Mouse (Mus musculus): Measurements from ENCODE around the gene Brk1.

Brk1 gene

GRCm38 (mm10) chr6:113660492-113661352 is 56.1 kb downstream of the Brk1 start:
- no peak for DNase-seq (ENCODE audit: low spot score)

GRCm38 (mm10) chr6:113661353-113662241 is 57.0 kb downstream of the Brk1 start:
- DNase-seq (ENCODE audit: low spot score) = peak; percentile 65

GRCm38 (mm10) chr6:113662964-113663700 is 58.6 kb downstream of the Brk1 start:
- DNase-seq (ENCODE audit: low spot score) = no peak

DNA sequence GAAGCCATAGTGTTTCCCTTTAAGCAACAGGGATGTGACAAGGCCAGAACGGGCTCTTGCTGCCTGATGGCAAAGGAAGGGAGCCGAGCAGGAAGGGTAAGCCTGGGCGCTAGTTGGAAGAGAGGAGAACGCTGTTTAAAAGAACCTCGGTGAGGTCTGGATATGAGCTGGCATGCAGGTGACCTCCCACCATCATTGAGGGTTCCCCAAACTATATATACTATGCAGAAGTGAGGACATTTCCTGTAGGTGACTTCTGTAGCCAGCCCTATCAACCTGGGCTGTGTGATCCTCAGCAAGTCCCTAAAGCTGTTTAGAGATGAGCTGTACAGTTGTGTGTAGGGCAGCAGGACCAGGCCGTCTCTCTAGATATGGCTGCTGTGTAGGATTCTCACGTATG is 59.7 kb downstream of the Brk1 start:
- no peak for DNase-seq (ENCODE audit: low spot score)

Measured in layer of hippocampus, adult 11-12 months (tissue).